ENCODE assay signal across 9 mouse cellular contexts in the genomic region with DNA sequence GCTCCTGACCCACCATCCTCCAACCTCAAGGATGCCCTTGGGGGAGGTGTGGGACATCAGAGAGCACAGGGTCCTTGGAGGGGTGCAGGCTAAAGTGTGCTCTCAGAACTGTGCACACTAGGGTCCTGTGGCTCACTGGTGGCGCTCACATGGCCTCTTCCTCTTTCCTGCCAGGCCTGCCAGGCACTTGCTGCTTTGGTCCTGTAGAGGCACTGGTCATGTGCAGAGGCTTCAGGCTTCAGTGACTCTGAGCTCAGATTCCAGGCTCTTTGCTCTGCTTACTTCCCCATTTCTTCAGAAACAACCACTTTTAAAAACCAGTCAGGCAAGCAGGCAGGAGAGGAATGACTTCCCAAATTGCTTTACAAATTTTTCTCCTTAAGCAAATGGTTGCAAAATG. TPM values are rescaled to one million over a fixed set of nuclear protein-coding genes. Genes with fewer than 3 reads are reported as not detected.
A peak's percentile ranks its signal among the peaks of the same experiment; 100 is the strongest.
DNase-seq lines count a peak whose midpoint lies in the region; ATAC-seq and TF ChIP-seq lines count a peak whose summit lies in the region.
"Had no signal": no experiment of that assay in that cellular context is flagged by ENCODE, and none has a peak within 500 bp of the region (broad histone marks: within the 10 kb centered on the region; RNA-seq: fewer than 3 reads in every experiment).

No protein-coding gene starts in this region.

- WGBS in lung, embryonic 14.5 days = 50% methylated on average over 1 of the region's 1 CpGs
- 20% methylated on average over 1 of the region's 1 CpGs for WGBS in spleen, adult 2 months

- H3K4me1 ChIP-seq in lung, embryonic 14.5 days (ENCODE audit: insufficient read depth) = no peaks in the 10 kb centered on the region
- peaks cover 2% of the 10 kb centered on the region; the same call in 1 of the 2 replicates for H3K4me1 ChIP-seq in spleen, adult 2 months (ENCODE audit: control insufficient read depth, insufficient read depth, insufficient read length)

- H3K9ac ChIP-seq in lung, embryonic 14.5 days = no peak overlapping the region

- TF ChIP-seq CTCF in lung, embryonic 14.5 days (IDR thresholded peaks at IDR 0.05; ENCODE audit: low read depth) = peak; percentile 31
- TF ChIP-seq CTCF in spleen, adult 2 months (IDR thresholded peaks at IDR 0.05; ENCODE audit: extremely low read depth, insufficient read depth, insufficient read length, insufficient replicate concordance) = no peak

- no peaks in the 10 kb centered on the region for H3K27me3 ChIP-seq in lung, embryonic 14.5 days (ENCODE audit: insufficient read depth, low read length)
- H3K27me3 ChIP-seq in spleen, adult 2 months (ENCODE audit: control insufficient read depth, insufficient read depth, low read length) = no peaks in the 10 kb centered on the region

- intact Hi-C loops in heart, postnatal 10 days (cut with DNase I) = no loop called here

- no peak overlapping the region for H3K4me2 ChIP-seq in lung, embryonic 14.5 days

- 0 out of 2 replicates have a peak, but pooled peaks have one; percentile 28 for ATAC-seq in lung, embryonic 14.5 days (ENCODE audit: insufficient read depth)

- no peak overlapping the region for H3K27ac ChIP-seq in lung, embryonic 14.5 days (ENCODE audit: low read depth)
- no peak overlapping the region for H3K27ac ChIP-seq in spleen, adult 2 months (ENCODE audit: insufficient read depth, low read length)

- H3K36me3 ChIP-seq in lung, embryonic 14.5 days (ENCODE audit: insufficient read depth) = no peaks in the 10 kb centered on the region
- H3K36me3 ChIP-seq in spleen, adult 2 months (ENCODE audit: control insufficient read depth, insufficient read depth, low read length) = no peaks in the 10 kb centered on the region

- no peak overlapping the region for H3K4me3 ChIP-seq in lung, embryonic 14.5 days (ENCODE audit: low read depth, low read length)
- no peak overlapping the region for H3K4me3 ChIP-seq in spleen, adult 2 months (ENCODE audit: extremely low read depth, insufficient read depth, insufficient read length)

- no peak for TF ChIP-seq POLR2A in spleen, adult 2 months (IDR thresholded peaks at IDR 0.05; ENCODE audit: low read depth, low read length)

- peak; percentile 56 to 65 for DNase-seq in lung, adult 18-20 months
- no peak for DNase-seq in lung, postnatal 14 days
- peak; percentile 38 to 49 for DNase-seq in kidney, adult 8-10 months
- peak; percentile 34 for DNase-seq in lung, embryonic 14.5 days
- DNase-seq in spleen, adult 2 months (ENCODE audit: low read depth in 1 of 2, low spot score in 2 of 2) = peak; percentile 28 to 57
- no peak for DNase-seq in MN1 (ENCODE audit: low spot score)
- DNase-seq in heart, postnatal 10 days = no peak
- no peak for DNase-seq in frontal cortex, postnatal 10 days (ENCODE audit: low spot score in 2 of 2)
- DNase-seq: adrenal gland, adult 2 months had no signal

- H3K9me3 ChIP-seq in lung, embryonic 14.5 days (ENCODE audit: low read depth, low read length) = no peaks in the 10 kb centered on the region

RNA-seq across cellular contexts. Expression of a gene that starts 34.9 kb away (rescaled TPM):
- polyA plus RNA-seq in lung, embryonic 14.5 days (2014; fragmentation: Nextera tagmentation; extraction: Ambion mirVana) = 38.6 and 40.4 TPM in 2 replicates
- 32.6 and 41.0 TPM in 2 replicates for polyA plus RNA-seq in spleen, adult 2 months (2012; rRNA removed)
- 10 to 100 TPM; 10.3 to 10.8 TPM for total RNA-seq in heart, postnatal 10 days (2021)

Comparison
In these comparisons a context has a peak if more than half of its experiments do, and no peak if none do; other contexts are left out.
1. DNase-seq: peak in lung, adult 18-20 months (2 of 2), kidney, adult 8-10 months (2 of 2), lung, embryonic 14.5 days (single experiment) and spleen, adult 2 months (2 of 2); none in lung, postnatal 14 days (single experiment), MN1 (single experiment), heart, postnatal 10 days (0 of 2) and frontal cortex, postnatal 10 days (0 of 2).